Mouse (Mus musculus): ENCODE measurements around the gene Mthfd2. TPM values are rescaled to one million over a fixed set of nuclear protein-coding genes. Genes with fewer than 3 reads are reported as not detected.
"Not testable (repeated sequence)": the region's sequence is repeated elsewhere in the genome, so short reads cannot be mapped to it uniquely, and the experiment has no call there.

Gene Mthfd2
- polyA plus RNA-seq, 1 experiment from 2014 or later, result 26.5 TPM

GRCm38 (mm10) chr6:83351490-83352160 is 25.9 kb upstream of the Mthfd2 start:
- peaks cover 30% of the 10 kb centered on the region for H3K36me3 ChIP-seq
- no peak overlapping the region for H3K4me2 ChIP-seq (replicated peaks)
- H3K4me1 ChIP-seq (replicated peaks), result peaks cover 22% of the 10 kb centered on the region
- no peaks in the 10 kb centered on the region for H3K27me3 ChIP-seq
- H3K4me3 ChIP-seq (replicated peaks), result no peak overlapping the region
- no peaks in the 10 kb centered on the region for H3K9me3 ChIP-seq
- H3K9ac ChIP-seq (replicated peaks), result no peak overlapping the region
- H3K27ac ChIP-seq, result no peak overlapping the region
- ATAC-seq, result no peak
- 85% methylated on average over 7 of the region's 7 CpGs for WGBS

GRCm38 (mm10) chr6:83350851-83351405 is 25.2 kb upstream of the Mthfd2 start:
- Histone ChIP-seq H3K36me3 (peaks cover 30% of the 10 kb centered on the region), H3K9me3 (no peaks in the 10 kb centered on the region), H3K4me3 (replicated peaks) (no peak overlapping the region), H3K27ac (no peak overlapping the region), H3K4me1 (replicated peaks) (peaks cover 22% of the 10 kb centered on the region), H3K4me2 (replicated peaks) (0 out of 2 replicates have a peak overlapping the region, but pooled peaks have one; percentile 84), H3K27me3 (no peaks in the 10 kb centered on the region), H3K9ac (replicated peaks) (no peak overlapping the region)
- no peak for ATAC-seq
- 88% methylated on average over 16 of the region's 16 CpGs for WGBS

GRCm38 (mm10) chr6:83350172-83350571 is 24.5 kb upstream of the Mthfd2 start:
- WGBS, result 85% methylated on average over 7 of the region's 7 CpGs
- no peak overlapping the region for H3K27ac ChIP-seq
- peaks cover 27% of the 10 kb centered on the region for H3K36me3 ChIP-seq
- peak overlapping the region; percentile 89 for H3K4me3 ChIP-seq (replicated peaks)
- peak overlapping the region; percentile 84 for H3K4me2 ChIP-seq (replicated peaks)
- no peak for ATAC-seq
- H3K4me1 ChIP-seq (replicated peaks), result peaks cover 22% of the 10 kb centered on the region
- peak overlapping the region; percentile 96 for H3K9ac ChIP-seq (replicated peaks)
- no peaks in the 10 kb centered on the region for H3K9me3 ChIP-seq
- no peaks in the 10 kb centered on the region for H3K27me3 ChIP-seq

GRCm38 (mm10) chr6:83349274-83349958 is 23.7 kb upstream of the Mthfd2 start:
- H3K4me2 ChIP-seq (replicated peaks), result peak overlapping the region; percentile 84
- ATAC-seq, result peak; percentile 97
- H3K4me1 ChIP-seq (replicated peaks), result peaks cover 22% of the 10 kb centered on the region
- WGBS, result under 1% methylated on average over 52 of the region's 53 CpGs
- H3K4me3 ChIP-seq (replicated peaks), result peak overlapping the region; percentile 89
- H3K9ac ChIP-seq (replicated peaks), result peak overlapping the region; percentile 96
- H3K36me3 ChIP-seq, result peaks cover 19% of the 10 kb centered on the region
- no peaks in the 10 kb centered on the region for H3K9me3 ChIP-seq
- H3K27me3 ChIP-seq, result no peaks in the 10 kb centered on the region
- peak overlapping the region; percentile 68 for H3K27ac ChIP-seq

- ATAC-seq, result no peak
- no peaks in the 10 kb centered on the region for H3K9me3 ChIP-seq
Measured at GRCm38 (mm10) chr6:83348873-83349272, 23.2 kb upstream of the Mthfd2 start, which contains the start of gene Bola3. Gene Bola3, plus strand, starts transcription at chr6:83349147.

GRCm38 (mm10) chr6:83347916-83348315 is 22.2 kb upstream of the Mthfd2 start:
- Histone ChIP-seq H3K4me1 (replicated peaks) (peaks cover 22% of the 10 kb centered on the region), H3K9ac (replicated peaks) (no peak overlapping the region), H3K27me3 (no peaks in the 10 kb centered on the region), H3K27ac (no peak overlapping the region), H3K4me3 (replicated peaks) (no peak overlapping the region), H3K36me3 (peaks cover 8% of the 10 kb centered on the region), H3K9me3 (no peaks in the 10 kb centered on the region), H3K4me2 (replicated peaks) (no peak overlapping the region)
- 97% methylated on average over 3 of the region's 3 CpGs for WGBS
- no peak for ATAC-seq

More at GRCm38 (mm10) chr6:83348873-83349272, 23.2 kb upstream of the Mthfd2 start, which contains the start of gene Bola3:
- H3K4me1 ChIP-seq (replicated peaks), result peaks cover 22% of the 10 kb centered on the region
- H3K4me2 ChIP-seq (replicated peaks), result peak within 1 kb of the TSS; percentile 84
- peak within 1 kb of the TSS; percentile 68 for H3K27ac ChIP-seq
- peak within 1 kb of the TSS; percentile 89 for H3K4me3 ChIP-seq (replicated peaks)
- 34% methylated on average over 6 of the region's 6 CpGs for WGBS
- H3K36me3 ChIP-seq, result peaks cover 14% of the 10 kb centered on the region
- no peaks in the 10 kb centered on the region for H3K27me3 ChIP-seq
- peak within 1 kb of the TSS; percentile 96 for H3K9ac ChIP-seq (replicated peaks)

GRCm38 (mm10) chr6:83345285-83345684 is 19.6 kb upstream of the Mthfd2 start:
- ATAC-seq; H3K27ac ChIP-seq; H3K4me2 ChIP-seq (replicated peaks); H3K9ac ChIP-seq (replicated peaks); H3K9me3 ChIP-seq; H3K4me3 ChIP-seq (replicated peaks); H3K27me3 ChIP-seq: not testable (repeated sequence)
- Histone ChIP-seq H3K36me3 (peaks cover 28% of the 10 kb centered on the region), H3K4me1 (replicated peaks) (peaks cover 15% of the 10 kb centered on the region)
- 95% methylated on average over 8 of the region's 8 CpGs for WGBS

GRCm38 (mm10) chr6:83342957-83343356 is 17.2 kb upstream of the Mthfd2 start:
- Histone ChIP-seq H3K27me3 (no peaks in the 10 kb centered on the region), H3K4me1 (replicated peaks) (no peaks in the 10 kb centered on the region), H3K27ac (no peak overlapping the region), H3K9me3 (no peaks in the 10 kb centered on the region), H3K36me3 (peaks cover 48% of the 10 kb centered on the region), H3K4me2 (replicated peaks) (no peak overlapping the region), H3K9ac (replicated peaks) (no peak overlapping the region), H3K4me3 (replicated peaks) (no peak overlapping the region)
- 95% methylated on average over 2 of the region's 2 CpGs for WGBS
- no peak for ATAC-seq

- peaks cover 57% of the 10 kb centered on the region for H3K36me3 ChIP-seq
- H3K4me2 ChIP-seq (replicated peaks), result no peak overlapping the region
- no peaks in the 10 kb centered on the region for H3K9me3 ChIP-seq
- ATAC-seq, result no peak
- no peak overlapping the region for H3K4me3 ChIP-seq (replicated peaks)
- no peaks in the 10 kb centered on the region for H3K27me3 ChIP-seq
- whole genome bisulfite sequencing, result 80% methylated on average over 3 of the region's 3 CpGs
- no peak overlapping the region for H3K9ac ChIP-seq (replicated peaks)
- H3K4me1 ChIP-seq (replicated peaks), result no peaks in the 10 kb centered on the region
- no peak overlapping the region for H3K27ac ChIP-seq
Measured at GRCm38 (mm10) chr6:83341387-83341786, 15.7 kb upstream of the Mthfd2 start.

GRCm38 (mm10) chr6:83327591-83328190 is 2.0 kb upstream of the Mthfd2 start:
- Histone ChIP-seq H3K36me3 (peaks cover 28% of the 10 kb centered on the region), H3K4me3 (replicated peaks) (no peak overlapping the region), H3K27me3 (no peaks in the 10 kb centered on the region), H3K27ac (no peak overlapping the region), H3K4me1 (replicated peaks) (peaks cover 22% of the 10 kb centered on the region), H3K9me3 (no peaks in the 10 kb centered on the region), H3K4me2 (replicated peaks) (peak overlapping the region; percentile 83), H3K9ac (replicated peaks) (no peak overlapping the region)
- WGBS, result 90% methylated on average over 3 of the region's 3 CpGs
- no peak for ATAC-seq

- Histone ChIP-seq H3K4me2 (replicated peaks) (peak overlapping the region; percentile 83), H3K27ac (no peak overlapping the region), H3K9ac (replicated peaks) (peak overlapping the region; percentile 90), H3K4me1 (replicated peaks) (peaks cover 22% of the 10 kb centered on the region), H3K27me3 (no peaks in the 10 kb centered on the region), H3K36me3 (peaks cover 19% of the 10 kb centered on the region), H3K9me3 (no peaks in the 10 kb centered on the region), H3K4me3 (replicated peaks) (peak overlapping the region; percentile 76)
- 75% methylated on average over 6 of the region's 6 CpGs for WGBS
- no peak for ATAC-seq
Measured at GRCm38 (mm10) chr6:83326761-83327160, 1.1 kb upstream of the Mthfd2 start.

GRCm38 (mm10) chr6:83326394-83326736 is 657 bp upstream of the Mthfd2 start:
- no peak for ATAC-seq
- peak overlapping the region; percentile 90 for H3K9ac ChIP-seq (replicated peaks)
- no peaks in the 10 kb centered on the region for H3K9me3 ChIP-seq
- H3K4me1 ChIP-seq (replicated peaks), result peaks cover 22% of the 10 kb centered on the region
- peak overlapping the region; percentile 88 for H3K27ac ChIP-seq
- H3K4me3 ChIP-seq (replicated peaks), result peak overlapping the region; percentile 76
- WGBS, result 9% methylated on average over 6 of the region's 6 CpGs
- H3K27me3 ChIP-seq, result no peaks in the 10 kb centered on the region
- H3K36me3 ChIP-seq, result peaks cover 16% of the 10 kb centered on the region
- H3K4me2 ChIP-seq (replicated peaks), result peak overlapping the region; percentile 83
